Mouse (Mus musculus) CH12.LX (cell line): ENCODE data around the gene E130309D02Rik. TPM values are rescaled to one million over a fixed set of nuclear protein-coding genes. Genes with fewer than 3 reads are reported as not detected.

ENCODE experiments used
- DNase-seq: peaks from one replicate; pipeline ENCODE4 v3.0.0-alpha.2; 2013; ENCODE audit errors: extremely low read depth
- H3K27ac ChIP-seq: 2 replicates; pipeline ENCODE4 v1.5.1; 2012; ENCODE audit warnings: low read depth, mild to moderate bottlenecking, control low read depth, moderate library complexity; ENCODE audit not compliant: insufficient read depth
- H3K27me3 ChIP-seq: replicated peaks from 2 replicates; pipeline ENCODE3; 2012; ENCODE audit warnings: inconsistent platforms
- H3K36me3 ChIP-seq, 2 experiments: replicated peaks in 1 of 2; 2 replicates each; pipeline versions ENCODE3 to v1.6.1; 2012; ENCODE audit warnings: inconsistent platforms in 1 of 2, low read length in 1 of 2, mild to moderate bottlenecking in 1 of 2, mixed read lengths in 1 of 2, moderate library complexity in 1 of 2; ENCODE audit not compliant: control insufficient read depth in 1 of 2, insufficient read depth in 1 of 2
- H3K4me1 ChIP-seq, 2 experiments: 2 replicates each; pipeline ENCODE4 v1.6.1; 2012; ENCODE audit warnings: inconsistent platforms in 1 of 2, moderate library complexity in 1 of 2; ENCODE audit not compliant: insufficient read depth in 2 of 2, control insufficient read depth in 1 of 2
- H3K4me2 ChIP-seq: 2 replicates; pipeline ENCODE4 v1.6.1; 2012; ENCODE audit warnings: low read depth, mild to moderate bottlenecking, control low read depth; ENCODE audit not compliant: poor library complexity, insufficient read depth, severe bottlenecking
- H3K4me3 ChIP-seq, 3 experiments: fragments of 150-350 bp in 1 of 3; sonication (generic) in 1 of 3; replicated peaks in 1 of 3; 2 replicates each; pipeline versions ENCODE3 to v1.5.1; 2011 to 2012; ENCODE audit warnings: low read depth in 2 of 3, low read length in 2 of 3, mild to moderate bottlenecking in 2 of 3, moderate library complexity in 2 of 3, control low read depth in 1 of 3, improper control_type of control experiment in 1 of 3, inconsistent platforms in 1 of 3, mixed read lengths in 1 of 3; ENCODE audit not compliant: poor library complexity in 1 of 3
- H3K79me2 ChIP-seq: replicated peaks from 2 replicates; pipeline ENCODE4 v1.6.1; 2012; ENCODE audit warnings: mild to moderate bottlenecking, moderate library complexity; ENCODE audit not compliant: control insufficient read depth, poor library complexity, insufficient read depth, severe bottlenecking; ENCODE audit errors: extremely low read depth
- H3K9ac ChIP-seq: 2 replicates; pipeline ENCODE4 v1.6.1; 2012; ENCODE audit warnings: low read depth, mild to moderate bottlenecking, control low read depth, moderate library complexity; ENCODE audit not compliant: insufficient read depth
- H3K9me3 ChIP-seq: replicated peaks from 2 replicates; pipeline ENCODE3; 2012; ENCODE audit warnings: low read length, inconsistent platforms, mixed read lengths
- BHLHE40 ChIP-seq: IDR thresholded peaks from 2 replicates; pipeline ENCODE4 v1.6.1; 2011; ENCODE audit warnings: mild to moderate bottlenecking, low read depth, low read length, improper control_type of control experiment
- CHD1 ChIP-seq: IDR thresholded peaks from 2 replicates; pipeline ENCODE4 v1.6.1; 2012; ENCODE audit warnings: low read depth, low read length, improper control_type of control experiment, inconsistent platforms
- CHD2 ChIP-seq: IDR thresholded peaks from 2 replicates; pipeline ENCODE4 v1.6.1; 2011; ENCODE audit warnings: low read length, improper control_type of control experiment
- CTCF ChIP-seq, 2 experiments: IDR thresholded peaks in 1 of 2; conservative IDR thresholded peaks in 1 of 2; 2 replicates each; pipeline ENCODE4 v1.5.1; 2011 to 2012; ENCODE audit warnings: low read depth in 2 of 2, low read length in 2 of 2, improper control_type of control experiment in 1 of 2, inconsistent platforms in 1 of 2, mild to moderate bottlenecking in 1 of 2, moderate library complexity in 1 of 2
- E2F4 ChIP-seq: IDR thresholded peaks from 2 replicates; pipeline ENCODE4 v1.6.1; 2011; ENCODE audit warnings: low read depth, low read length, improper control_type of control experiment; ENCODE audit not compliant: insufficient replicate concordance
- ELF1 ChIP-seq: IDR thresholded peaks from 2 replicates; pipeline ENCODE4 v1.6.1; 2014; ENCODE audit warnings: low read depth, mild to moderate bottlenecking, inconsistent platforms, low read length, improper control_type of control experiment
- EP300 ChIP-seq: IDR thresholded peaks from 2 replicates; pipeline ENCODE4 v1.6.1; 2011; ENCODE audit warnings: low read length, improper control_type of control experiment
- HCFC1 ChIP-seq: IDR thresholded peaks from 2 replicates; pipeline ENCODE4 v1.6.1; 2012; ENCODE audit warnings: low read depth, mild to moderate bottlenecking, inconsistent platforms, low read length, improper control_type of control experiment
- IRF4 ChIP-seq: IDR thresholded peaks from 2 replicates; pipeline ENCODE4 v1.6.1; 2014; ENCODE audit warnings: low read depth, mild to moderate bottlenecking, inconsistent platforms, low read length, improper control_type of control experiment
- JUND ChIP-seq: conservative IDR thresholded peaks from 2 replicates; pipeline ENCODE4 v1.6.1; 2011; ENCODE audit warnings: low read depth, low read length, improper control_type of control experiment
- KAT2A ChIP-seq: IDR thresholded peaks from 2 replicates; pipeline ENCODE4 v1.6.1; 2012; ENCODE audit warnings: low read length, improper control_type of control experiment, inconsistent platforms; ENCODE audit not compliant: insufficient replicate concordance
- MAX ChIP-seq: IDR thresholded peaks from 2 replicates; pipeline ENCODE4 v1.6.1; 2011; ENCODE audit warnings: low read length, improper control_type of control experiment
- MAZ ChIP-seq: IDR thresholded peaks from 2 replicates; pipeline ENCODE4 v1.6.1; 2012; ENCODE audit warnings: low read depth, mild to moderate bottlenecking, inconsistent platforms, low read length, improper control_type of control experiment, moderate library complexity
- MEF2A ChIP-seq: IDR thresholded peaks from 2 replicates; pipeline ENCODE4 v1.6.1; 2014; ENCODE audit warnings: low read depth, mild to moderate bottlenecking, inconsistent platforms, low read length, improper control_type of control experiment, borderline replicate concordance
- MXI1 ChIP-seq: IDR thresholded peaks from 2 replicates; pipeline ENCODE4 v1.6.1; 2011; ENCODE audit warnings: mild to moderate bottlenecking, low read depth, low read length, improper control_type of control experiment
- MYC ChIP-seq: IDR thresholded peaks from 2 replicates; pipeline ENCODE4 v1.6.1; 2011; ENCODE audit warnings: low read depth, mild to moderate bottlenecking, improper control_type of control experiment, low read length
- NELFE ChIP-seq: IDR thresholded peaks from 2 replicates; pipeline ENCODE4 v1.6.1; 2011; ENCODE audit warnings: low read depth, low read length, improper control_type of control experiment
- PAX5 ChIP-seq: IDR thresholded peaks from 2 replicates; pipeline ENCODE4 v1.6.1; 2012; ENCODE audit warnings: low read length, inconsistent platforms, mixed read lengths
- POLR2A ChIP-seq: IDR thresholded peaks from 2 replicates; pipeline ENCODE4 v1.6.1; 2011; ENCODE audit warnings: low read depth, mild to moderate bottlenecking, improper control_type of control experiment, low read length
- POLR2AphosphoS2 ChIP-seq: IDR thresholded peaks from 2 replicates; pipeline ENCODE4 v1.6.1; 2011; ENCODE audit warnings: low read depth, low read length, improper control_type of control experiment
- RAD21 ChIP-seq: IDR thresholded peaks from 2 replicates; pipeline ENCODE4 v1.6.1; 2011; ENCODE audit warnings: low read depth, mild to moderate bottlenecking, low read length, improper control_type of control experiment, moderate library complexity
- SIN3A ChIP-seq: IDR thresholded peaks from 2 replicates; pipeline ENCODE4 v1.6.1; 2012; ENCODE audit warnings: low read length, improper control_type of control experiment, inconsistent platforms
- SMC3 ChIP-seq: IDR thresholded peaks from 2 replicates; pipeline ENCODE4 v1.6.1; 2011; ENCODE audit warnings: low read depth, low read length, improper control_type of control experiment
- TBP ChIP-seq: conservative IDR thresholded peaks from 2 replicates; pipeline ENCODE4 v1.6.1; 2011; ENCODE audit warnings: low read depth, low read length, improper control_type of control experiment
- UBTF ChIP-seq: IDR thresholded peaks from 2 replicates; pipeline ENCODE4 v1.6.1; 2012; ENCODE audit warnings: low read depth, mild to moderate bottlenecking, inconsistent platforms, low read length, improper control_type of control experiment, moderate library complexity
- ZC3H11A ChIP-seq: IDR thresholded peaks from 2 replicates; pipeline ENCODE4 v1.6.1; 2012; ENCODE audit warnings: low read depth, mild to moderate bottlenecking, inconsistent platforms, low read length, improper control_type of control experiment
- ZKSCAN1 ChIP-seq: IDR thresholded peaks from 2 replicates; pipeline ENCODE4 v1.6.1; 2012; ENCODE audit warnings: low read depth, inconsistent platforms, low read length, improper control_type of control experiment, borderline replicate concordance
- dilution Hi-C: fragments of 300-500 bp; cut with MboI; formaldehyde crosslinking; loops from 2 replicates; pipeline ENCODE4 v1.14.3; 2020; ENCODE audit warnings: low sequenced_read_pairs; ENCODE audit not compliant: extremely low pct_unique_long_range_greater_than_20kb, extremely low pct_ligation_motif_present
- in situ Hi-C: fragments of 300-500 bp; cut with MboI; formaldehyde crosslinking; loops from 3 replicates; pipeline ENCODE4 v1.14.3; 2019; ENCODE audit warnings: low sequenced_read_pairs, low pct_ligation_motif_present, low pct_unique_long_range_greater_than_20kb, mixed read lengths
- polyA plus RNA-seq: library from polyadenylated mRNA; unstranded; fragments of >175 nt; gene quantifications from 2 replicates; pipeline ENCODE4 v1.2.1, GENCODE M21; 2012; ENCODE audit warnings: low read depth; ENCODE audit not compliant: insufficient read length
- total RNA-seq, 2 experiments: library from RNA; depleted of rRNA; stranded (reverse); fragments of 300-350 nt in 1 of 2; fragments of >200 nt in 1 of 2; gene quantifications; 2 replicates each; pipeline ENCODE4 v1.2.3; 2012 to 2014

Gene E130309D02Rik
- total and polyA plus RNA-seq, 3 experiments, result 23.7 to 63.7 (median 32.7) TPM

GRCm38 (mm10) chr5:143252791-143253185, 62.4 kb downstream of the E130309D02Rik start:
- Histone ChIP-seq H3K79me2 (no peaks in the 10 kb centered on the region), H3K4me2 (no peak overlapping the region), H3K4me3 (no peak overlapping the region), H3K27ac (no peak overlapping the region), H3K9me3 (peaks cover 35% of the 10 kb centered on the region), H3K4me1 (peaks cover 0 to 3% of the 10 kb centered on the region in 2 experiments; a peak in 1 of 4 replicates), H3K36me3 (peaks cover 36 to 85% of the 10 kb centered on the region in 2 experiments), H3K27me3 (no peaks in the 10 kb centered on the region), H3K9ac (no peak overlapping the region)
- TF ChIP-seq MXI1 (no peak), MEF2A (no peak), POLR2A (no peak), ELF1 (no peak), CTCF (conservative IDR thresholded peaks at IDR 0.05 in 1 of 2, IDR thresholded peaks at IDR 0.05 in 1 of 2; ENCODE audit: low read depth in 2 of 2, low read length in 2 of 2) (no peak), RAD21 (no peak), SIN3A (no peak), MAZ (no peak), ZC3H11A (no peak), CHD2 (no peak), IRF4 (no peak), SMC3 (no peak), NELFE (no peak)
- DNase-seq, result no peak
- in situ Hi-C loops, result no loop called here
- dilution Hi-C loops, result no loop called here

- Histone ChIP-seq H3K36me3 (peaks cover 42 to 90% of the 10 kb centered on the region in 2 experiments), H3K27me3 (no peaks in the 10 kb centered on the region)
- in situ Hi-C loops, result no loop called here
Measured at GRCm38 (mm10) chr5:143252039-143252438, 63.1 kb downstream of the E130309D02Rik start.

More at GRCm38 (mm10) chr5:143252039-143252438, 63.1 kb downstream of the E130309D02Rik start:
- Histone ChIP-seq H3K9me3 (peaks cover 35% of the 10 kb centered on the region), H3K4me2 (no peak overlapping the region), H3K79me2 (no peaks in the 10 kb centered on the region), H3K9ac (no peak overlapping the region), H3K4me3 (no peak overlapping the region), H3K27ac (no peak overlapping the region), H3K4me1 (peaks cover 0 to 3% of the 10 kb centered on the region in 2 experiments; a peak in 1 of 4 replicates)
- DNase-seq, result no peak
- dilution Hi-C loops, result no loop called here
- TF ChIP-seq JUND (no peak), UBTF (no peak), POLR2AphosphoS2 (no peak), MAZ (no peak), PAX5 (no peak), CHD1 (no peak), ZKSCAN1 (no peak), KAT2A (no peak), MAX (no peak), TBP (no peak), CHD2 (no peak), MEF2A (no peak), RAD21 (no peak), HCFC1 (no peak), EP300 (no peak), MYC (no peak), BHLHE40 (no peak), E2F4 (no peak), MXI1 (no peak)
- TF ChIP-seq, all 38 proteins: peak for 0
